Mouse (Mus musculus) olfactory bulb, adult 2 months (tissue): ENCODE data around the gene Hoxb2.

Source experiments
- CTCF ChIP-seq: fragments of 200-500 bp; IDR thresholded peaks from 2 replicates; pipeline ENCODE4 v1.5.1; 2012; ENCODE audit warnings: low read depth, mild to moderate bottlenecking, low read length, moderate library complexity; ENCODE audit not compliant: insufficient read depth
- POLR2A ChIP-seq: fragments of 200-500 bp; IDR thresholded peaks from 2 replicates; pipeline ENCODE4 v1.6.1; 2012; ENCODE audit warnings: mild to moderate bottlenecking, low read depth, low read length, moderate library complexity; ENCODE audit not compliant: insufficient read depth

DNA sequence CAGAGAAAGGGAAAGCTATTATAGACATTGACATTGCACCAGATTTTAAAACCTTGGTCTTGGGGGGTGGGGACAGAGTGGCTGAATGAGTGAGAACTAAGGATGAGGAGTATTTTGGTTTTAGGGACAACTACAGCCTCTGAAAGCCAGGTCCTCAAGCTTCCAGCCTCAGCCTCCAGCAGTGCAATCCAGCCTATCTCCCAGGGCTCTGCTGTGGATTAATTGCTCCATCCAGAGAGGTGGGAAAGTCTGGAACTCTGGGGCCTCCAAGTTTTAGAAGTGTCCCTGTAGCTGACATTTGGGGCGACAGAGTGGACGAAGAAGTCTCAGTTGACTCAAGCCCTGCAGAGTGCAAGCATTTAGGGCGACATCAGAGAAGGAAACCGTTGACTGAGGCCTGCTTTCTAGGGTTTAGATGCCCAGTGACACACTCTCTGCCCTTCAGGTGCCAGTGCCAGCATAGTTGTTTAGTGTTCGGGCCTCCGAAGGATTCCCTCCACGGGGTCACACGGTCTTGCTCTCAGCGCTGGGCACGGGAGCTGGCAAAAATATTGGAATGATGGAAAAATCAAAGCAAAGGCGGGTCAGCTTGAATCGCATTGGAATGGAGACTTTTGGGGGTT lies 36.4 kb upstream of the Hoxb2 start:
- TF ChIP-seq CTCF (no peak), POLR2A (no peak)
